Mouse (Mus musculus) regulatory T cell (primary cell): Measurements from ENCODE around the gene Spef1.

ENCODE experiments used
- in situ Hi-C: fragments of 300-600 bp; cut with MboI, MseI; formaldehyde crosslinking; loops from one replicate; pipeline ENCODE4 v1.15.1; 2025; ENCODE audit warnings: high pct_unique_total_duplicates

Gene Spef1

GRCm38 (mm10) chr2:131206778-131207177, 19.7 kb upstream of the Spef1 start, which contains the start of gene Ap5s1:
TSS of gene Ap5s1 (plus strand) at chr2:131207078.
- in situ Hi-C loops, result no loop called here

GRCm38 (mm10) chr2:131205521-131206182, 18.6 kb upstream of the Spef1 start:
- in situ Hi-C loops, result no loop called here

GRCm38 (mm10) chr2:131204410-131204981, 17.4 kb upstream of the Spef1 start:
- in situ Hi-C loops, result no loop called here

GRCm38 (mm10) chr2:131203816-131204409, 16.8 kb upstream of the Spef1 start:
- in situ Hi-C loops, result no loop called here

GRCm38 (mm10) chr2:131201262-131201661, 14.2 kb upstream of the Spef1 start:
- in situ Hi-C loops, result no loop called here

- in situ Hi-C loops, result no loop called here
Observed at GRCm38 (mm10) chr2:131200710-131201109, 13.6 kb upstream of the Spef1 start.

- in situ Hi-C loops, result loop anchor here (25.0 kb wide), 1 partner anchor 2009 kb away; the partner anchor contains the start of gene Slc20a1
Observed at GRCm38 (mm10) chr2:131196606-131197316, 9.7 kb upstream of the Spef1 start.

- in situ Hi-C loops, result loop anchor here (25.0 kb wide), 1 partner anchor 2004 kb away; the partner anchor contains the start of gene Slc20a1
Observed at GRCm38 (mm10) chr2:131191005-131191390, 3.9 kb upstream of the Spef1 start.

GRCm38 (mm10) chr2:131190344-131191004, 3.4 kb upstream of the Spef1 start:
- in situ Hi-C loops, result loop anchor here (25.0 kb wide), 1 partner anchor 2003 kb away; the partner anchor contains the start of gene Slc20a1

GRCm38 (mm10) chr2:131189521-131190309, 2.6 kb upstream of the Spef1 start:
- in situ Hi-C loops, result loop anchor here (10.0 to 25.0 kb wide), 2 partner anchors 335 to 2002 kb away; partner anchors contain the start of gene Slc20a1

- in situ Hi-C loops, result loop anchor here (10.0 to 25.0 kb wide), 2 partner anchors 336 to 2001 kb away; partner anchors contain the start of gene Slc20a1
Observed at GRCm38 (mm10) chr2:131188311-131188710, 1.2 kb upstream of the Spef1 start.

- in situ Hi-C loops, result loop anchor here (10.0 to 25.0 kb wide), 2 partner anchors 337 to 2000 kb away; partner anchors contain the start of gene Slc20a1
Observed at GRCm38 (mm10) chr2:131187602-131187922, 480 bp upstream of the Spef1 start.

- in situ Hi-C loops, result loop anchor here (10.0 to 25.0 kb wide), 2 partner anchors 338 to 1999 kb away; partner anchors contain the start of gene Slc20a1
Observed at GRCm38 (mm10) chr2:131186343-131186742, 739 bp downstream of the Spef1 start.

GRCm38 (mm10) chr2:131179990-131180587, 7.0 kb downstream of the Spef1 start, which contains the start of gene Cenpb:
TSS of gene Cenpb (minus strand) at chr2:131180067.
- in situ Hi-C loops, result loop anchor here (10.0 to 25.0 kb wide), 3 partner anchors 345 to 1993 kb away; partner anchors contain the start of genes Slc20a1 and Tmem230

- in situ Hi-C loops, result loop anchor here (10.0 to 25.0 kb wide), 2 partner anchors 1065 to 1992 kb away; partner anchors contain the start of genes Slc20a1 and Tmem230
Observed at GRCm38 (mm10) chr2:131179246-131179886, 7.7 kb downstream of the Spef1 start.

- in situ Hi-C loops, result loop anchor here (10.0 to 25.0 kb wide), 2 partner anchors 1066 to 1992 kb away; partner anchors contain the start of genes Slc20a1 and Tmem230
Observed at GRCm38 (mm10) chr2:131178828-131179245, 8.2 kb downstream of the Spef1 start.

- in situ Hi-C loops, result loop anchor here (10.0 to 25.0 kb wide), 2 partner anchors 1067 to 1991 kb away; partner anchors contain the start of genes Slc20a1 and Tmem230
Observed at GRCm38 (mm10) chr2:131177932-131178331, 9.2 kb downstream of the Spef1 start.

GRCm38 (mm10) chr2:131176491-131176890, 10.6 kb downstream of the Spef1 start:
- in situ Hi-C loops, result loop anchor here (10.0 to 25.0 kb wide), 2 partner anchors 1068 to 1989 kb away; partner anchors contain the start of genes Slc20a1 and Tmem230

- in situ Hi-C loops, result loop anchor here (10.0 to 25.0 kb wide), 2 partner anchors 1069 to 1989 kb away; partner anchors contain the start of genes Slc20a1 and Tmem230
Observed at GRCm38 (mm10) chr2:131175945-131176309, 11.2 kb downstream of the Spef1 start.
